Mouse (Mus musculus): ENCODE data around the gene Dnmbp.

Dnmbp gene

DNA sequence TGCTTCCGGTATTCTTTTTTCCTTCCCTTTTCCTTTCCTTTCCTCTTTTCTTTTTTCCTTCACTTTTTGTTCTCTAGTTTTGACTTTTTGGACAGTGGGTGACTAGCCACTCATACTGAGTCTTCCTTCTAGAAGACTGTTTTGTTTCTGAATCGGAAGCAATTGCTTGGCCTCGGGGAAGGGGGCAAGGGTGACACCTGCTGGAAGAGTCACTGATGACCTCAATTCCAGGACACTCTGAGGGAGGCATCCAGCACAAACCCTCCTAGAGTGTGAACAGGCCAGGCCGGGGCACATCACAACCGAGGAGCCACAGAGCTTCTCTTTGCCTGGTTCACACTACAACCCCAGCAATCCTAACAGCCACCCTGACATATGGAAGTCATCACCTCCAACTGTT lies 34.0 kb downstream of the Dnmbp start:
- DNase-seq: no peak

- no peak for DNase-seq
These were observed 34.9 kb downstream of the Dnmbp start for GRCm38 (mm10) chr19:43905136-43905535.

- DNase-seq: no peak
These were observed 35.7 kb downstream of the Dnmbp start for GRCm38 (mm10) chr19:43904327-43904726.

DNA sequence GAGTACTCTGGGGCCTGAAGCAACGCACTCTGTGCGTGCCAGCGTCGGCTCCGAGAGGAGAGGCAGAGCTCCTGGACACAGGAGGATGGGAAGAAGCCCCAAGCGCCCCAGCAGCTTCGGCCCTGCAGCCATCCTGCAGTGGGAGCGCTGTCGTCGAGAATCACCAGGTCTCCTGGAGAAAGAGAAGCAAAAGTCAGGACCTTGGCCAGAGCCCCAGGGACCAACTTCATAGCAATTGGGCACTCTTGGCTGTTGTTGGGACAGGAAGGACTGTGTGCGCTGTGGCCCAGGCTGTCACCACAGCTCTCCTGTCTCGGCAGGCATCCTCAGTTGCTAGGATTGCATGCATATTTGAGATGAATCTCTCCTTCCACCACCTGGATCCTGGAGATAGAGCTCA lies 37.1 kb downstream of the Dnmbp start:
- no peak for DNase-seq

GRCm38 (mm10) chr19:43900690-43901089 lies 39.3 kb downstream of the Dnmbp start:
- no peak for DNase-seq

DNA sequence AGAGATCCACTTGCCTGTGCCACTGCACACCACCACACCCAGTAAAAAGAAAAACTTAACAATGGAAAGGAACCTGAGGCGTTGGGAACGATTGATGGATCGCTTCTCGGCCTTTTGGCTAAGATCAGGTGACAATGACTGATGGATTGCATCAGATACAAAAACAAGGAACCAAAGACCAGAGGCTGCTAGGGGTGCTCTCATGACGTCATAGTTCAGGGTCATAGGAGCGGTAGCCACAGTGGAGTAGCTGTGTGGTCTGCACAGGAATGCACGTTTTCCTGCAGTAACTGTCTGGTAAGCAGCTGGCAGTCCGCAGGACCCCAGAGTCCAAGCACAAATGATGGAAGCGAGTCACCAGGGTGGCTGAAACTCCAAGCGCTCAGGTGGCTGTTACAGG lies 41.4 kb downstream of the Dnmbp start:
- DNase-seq: no peak

DNA sequence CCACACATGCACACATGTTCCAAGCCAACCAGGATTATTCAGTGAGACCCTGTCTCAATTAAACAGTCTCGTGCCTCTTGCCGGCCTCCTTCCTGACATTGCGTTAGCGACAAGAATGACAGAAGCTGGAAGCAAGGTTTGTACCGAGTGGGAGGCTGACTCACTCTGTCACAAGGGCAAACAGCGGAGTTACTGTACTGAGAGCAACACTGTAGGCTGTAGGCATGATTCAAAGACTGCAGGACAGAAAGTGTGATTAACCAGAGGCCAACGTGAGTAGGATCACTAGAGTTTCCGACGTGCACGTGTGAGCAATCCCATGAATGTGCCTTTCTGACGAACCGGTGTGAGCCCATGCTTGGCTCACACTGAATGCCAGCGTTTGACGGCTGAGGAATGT lies 43.5 kb downstream of the Dnmbp start:
- DNase-seq: no peak

GRCm38 (mm10) chr19:43895951-43896350 lies 44.0 kb downstream of the Dnmbp start:
- DNase-seq: no peak

DNA sequence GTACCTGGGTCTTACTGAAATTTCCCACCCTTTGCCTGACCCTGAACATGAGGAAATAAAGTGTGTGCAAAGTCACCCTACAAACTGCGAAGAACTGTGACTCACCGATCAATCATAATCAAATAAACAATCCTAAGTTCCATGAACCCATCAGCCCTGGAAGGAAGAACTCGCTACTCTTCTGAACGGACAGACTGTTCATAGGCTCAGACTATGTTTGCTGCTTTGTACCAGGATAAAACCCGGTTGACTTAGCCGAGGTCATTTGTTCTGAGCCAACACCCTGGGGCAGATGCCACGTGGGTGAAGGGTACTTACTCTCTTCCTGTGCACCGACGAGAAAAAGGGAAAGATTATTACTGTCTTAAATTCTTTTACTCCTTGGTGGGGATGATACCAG lies 45.2 kb downstream of the Dnmbp start:
- DNase-seq: no peak

DNA sequence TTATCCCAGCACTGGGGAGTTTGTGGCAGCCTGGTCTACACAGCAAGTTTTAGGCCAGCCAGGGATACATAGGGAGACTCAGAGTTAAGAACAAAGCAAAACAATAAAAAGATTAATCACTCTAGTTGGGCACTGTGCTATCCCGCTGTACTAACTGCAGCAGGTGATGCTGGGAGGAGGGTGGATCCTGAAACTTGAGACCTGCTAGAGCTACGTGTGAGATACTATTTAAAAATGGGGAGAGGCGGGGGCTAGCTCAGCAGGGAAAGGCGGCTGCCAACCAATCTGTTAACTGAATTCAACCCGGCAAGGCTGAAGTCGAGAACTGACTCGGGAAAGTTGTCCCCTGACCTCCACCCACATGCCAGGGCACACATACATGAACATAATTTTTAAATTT lies 45.9 kb downstream of the Dnmbp start:
- no peak for DNase-seq

DNA sequence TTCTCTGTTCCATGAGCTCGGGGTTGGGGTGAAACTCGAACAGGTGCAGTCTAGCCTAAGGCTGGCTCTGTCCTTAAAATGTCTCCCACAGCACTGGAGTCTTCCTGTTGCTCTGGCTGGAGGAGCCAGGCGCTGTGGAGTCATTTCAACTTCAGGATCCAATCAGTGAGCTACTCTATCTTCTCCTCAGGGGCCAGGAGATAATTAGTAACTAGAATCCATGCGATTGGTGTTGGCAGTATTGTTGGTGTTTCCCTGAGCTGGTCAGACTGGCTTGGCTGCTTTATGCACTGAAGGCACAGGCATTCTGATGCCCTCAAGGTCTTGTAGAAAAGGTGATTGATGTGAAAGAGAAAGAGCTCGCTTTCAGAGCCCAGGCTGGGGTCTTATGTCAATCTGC lies 49.5 kb downstream of the Dnmbp start:
- DNase-seq: no peak

DNA sequence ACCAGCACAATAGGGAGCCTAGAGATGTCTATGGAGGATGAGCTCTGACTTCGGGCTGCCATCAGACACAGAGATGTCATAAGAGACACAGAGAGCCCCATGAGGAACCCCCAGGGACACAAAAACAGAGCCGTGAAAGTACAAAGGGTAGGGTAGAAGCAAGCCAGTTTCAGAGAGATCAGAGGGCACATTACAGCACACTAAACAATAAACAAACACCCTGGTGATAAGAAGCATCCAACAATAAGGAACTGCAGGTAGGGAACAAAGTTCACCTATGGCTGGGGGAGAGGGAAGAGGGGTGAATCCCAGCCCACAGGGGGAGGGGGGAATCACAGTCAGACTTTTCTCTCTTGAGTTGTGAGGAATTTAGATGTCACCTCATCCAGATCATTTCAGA lies 52.3 kb downstream of the Dnmbp start:
- no peak for DNase-seq

DNA sequence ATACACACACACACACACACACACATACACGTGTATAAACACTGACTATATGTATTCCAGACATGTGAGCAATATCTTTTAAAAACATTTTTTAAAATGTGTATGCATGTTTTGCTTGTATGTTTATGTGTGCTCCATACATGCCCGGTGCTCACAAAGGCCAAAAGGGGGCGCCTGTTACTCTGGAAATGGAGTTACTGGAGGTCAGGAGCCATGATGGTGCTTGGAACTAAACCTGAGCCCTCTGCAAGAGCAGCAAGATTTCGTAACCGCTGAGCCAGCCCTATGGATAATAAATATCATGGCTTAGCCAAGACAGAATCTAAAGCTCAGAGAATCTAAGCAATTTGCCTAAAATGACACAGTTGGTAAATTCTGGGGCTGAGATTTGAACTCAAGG lies 52.7 kb downstream of the Dnmbp start:
- DNase-seq: no peak

- DNase-seq: no peak
These were observed 53.5 kb downstream of the Dnmbp start for GRCm38 (mm10) chr19:43886371-43887099.

GRCm38 (mm10) chr19:43884668-43885498 lies 55.1 kb downstream of the Dnmbp start:
- no peak for DNase-seq

DNA sequence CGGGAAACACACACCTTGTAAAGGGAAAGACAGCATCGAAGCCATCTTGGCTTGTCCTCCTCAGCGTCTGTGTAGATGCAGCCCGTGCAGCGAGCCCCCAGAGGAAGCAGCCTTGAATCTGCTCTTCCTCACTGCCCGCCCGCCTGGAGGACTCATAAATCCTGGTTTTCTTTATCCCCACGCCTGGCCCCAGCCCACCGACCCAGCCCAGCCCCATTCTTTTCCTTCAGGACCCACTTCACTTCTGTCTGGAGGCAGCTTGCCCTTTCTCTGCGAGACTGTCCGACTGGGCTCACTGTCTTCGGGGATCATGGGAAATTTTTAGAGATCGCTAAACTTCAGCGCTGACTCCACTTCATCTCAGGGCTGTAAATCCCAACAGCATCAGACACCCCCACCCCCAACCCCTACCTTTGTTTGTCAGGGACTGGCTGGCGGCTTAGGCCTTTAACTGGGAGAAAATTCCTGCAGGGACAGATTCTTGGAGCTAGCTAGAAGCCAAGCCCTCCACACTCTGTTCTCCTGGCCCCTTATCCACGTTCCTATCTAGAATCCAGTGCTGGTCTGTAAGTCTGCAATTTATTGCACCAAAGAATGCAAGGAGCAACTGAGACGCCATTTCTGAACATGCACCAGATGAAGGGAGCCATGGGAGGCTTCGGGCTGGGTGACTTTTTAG lies 57.0 kb downstream of the Dnmbp start:
- DNase-seq: no peak

GRCm38 (mm10) chr19:43881615-43882014 lies 58.4 kb downstream of the Dnmbp start:
- no peak for DNase-seq

GRCm38 (mm10) chr19:43880420-43880819 lies 59.6 kb downstream of the Dnmbp start:
- DNase-seq: no peak

DNA sequence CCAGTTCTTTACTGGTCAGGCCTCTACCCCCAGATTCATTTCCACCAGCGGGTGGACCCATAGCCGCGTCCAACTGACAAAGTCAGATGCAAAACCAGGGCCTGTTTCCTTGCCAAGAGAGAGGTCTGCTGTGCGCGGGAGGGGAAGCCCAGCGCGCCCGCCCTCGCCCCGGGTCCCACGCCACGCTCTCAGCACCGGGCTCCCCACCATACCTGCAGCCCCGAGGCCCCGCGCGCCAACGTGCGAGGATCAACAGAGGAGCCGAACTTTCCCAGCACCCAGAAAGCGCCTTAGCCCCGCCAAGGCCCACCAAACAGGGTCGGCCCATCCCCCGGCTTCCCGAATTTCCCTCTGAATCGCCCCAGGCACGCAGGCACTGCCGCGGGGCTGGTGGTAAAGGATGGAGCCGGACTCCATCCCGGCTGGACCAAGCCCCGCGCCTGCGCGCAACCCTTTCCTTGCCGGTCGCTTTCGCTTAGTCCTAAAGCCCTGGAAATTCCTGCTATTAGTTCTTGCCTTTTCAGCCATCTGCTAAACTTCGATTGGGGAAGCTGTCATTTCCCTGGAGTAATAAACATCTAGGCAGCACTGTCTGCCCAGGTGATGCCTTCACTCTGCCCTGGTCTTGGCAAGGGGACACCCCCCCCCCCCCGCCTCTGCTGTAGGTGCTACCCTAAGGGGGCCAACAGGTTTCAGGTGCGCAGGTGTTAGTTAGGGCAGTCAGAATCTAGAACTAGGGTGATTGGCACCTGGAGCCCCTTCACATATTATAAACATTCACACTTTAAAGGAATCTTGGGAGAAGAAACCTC lies 60.4 kb downstream of the Dnmbp start:
- no peak for DNase-seq

DNA sequence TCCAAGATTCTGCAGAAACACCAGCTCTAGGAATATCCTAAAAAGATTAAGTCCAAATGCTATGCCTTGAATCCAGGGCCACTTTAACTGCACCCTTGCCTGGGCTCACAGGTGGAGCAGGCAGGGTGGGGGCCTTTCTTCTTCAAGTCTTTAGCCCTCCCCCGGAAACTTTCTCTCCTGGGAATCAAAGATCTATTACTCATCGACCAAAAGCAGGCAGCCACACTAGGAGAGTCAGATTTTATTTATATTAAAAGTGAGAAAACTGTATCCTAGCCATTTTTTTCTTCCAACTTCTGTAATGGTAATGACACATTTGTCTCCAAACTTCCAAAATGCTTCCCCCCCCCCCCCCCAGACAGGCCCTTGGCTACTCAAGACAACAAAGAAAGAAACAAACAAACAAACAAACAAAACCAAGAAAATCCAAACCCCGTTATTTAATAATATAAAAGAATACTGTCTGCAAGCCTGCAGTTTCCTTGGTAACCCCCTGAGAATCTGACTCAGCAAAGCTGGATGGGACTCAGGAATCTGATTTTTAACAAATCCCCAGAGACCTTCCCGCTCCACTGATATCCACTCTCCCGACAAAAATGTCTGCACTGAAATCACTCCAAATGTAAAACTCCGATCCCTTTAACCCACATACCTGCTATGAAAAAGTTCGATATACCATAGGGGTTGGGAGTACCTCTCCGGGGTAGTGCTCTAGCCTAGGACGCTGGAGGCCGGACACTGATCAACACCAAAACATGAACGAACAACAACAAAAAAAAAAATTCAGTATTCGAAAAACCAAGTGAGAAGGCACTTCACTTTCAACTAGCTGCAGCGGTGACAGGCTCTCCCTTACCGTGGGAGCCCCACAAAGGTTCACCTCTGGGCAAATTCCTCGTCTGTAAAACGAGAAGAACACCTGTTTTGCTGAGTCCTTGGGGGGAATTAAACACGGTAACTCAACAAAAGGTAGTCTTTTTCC lies 61.6 kb downstream of the Dnmbp start:
- DNase-seq: no peak

DNA sequence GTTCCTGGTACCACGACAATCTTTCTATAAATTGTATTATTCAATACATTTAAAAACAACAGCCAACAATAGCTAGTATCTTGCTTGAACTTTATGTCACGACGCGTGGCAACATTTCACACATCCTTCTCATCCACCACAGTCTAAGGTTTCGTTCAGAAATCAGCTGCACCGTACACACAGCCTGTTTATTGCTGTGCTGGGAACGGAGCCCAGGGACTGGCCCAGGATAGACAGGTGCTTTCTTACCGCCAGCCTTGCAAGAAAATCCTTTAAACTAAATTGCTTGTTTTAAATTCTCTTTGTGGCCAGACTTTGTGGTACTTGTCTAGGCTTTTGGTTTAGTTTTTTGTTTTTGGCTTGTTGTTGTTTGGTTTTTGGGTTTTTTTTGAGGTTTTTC lies 62.6 kb downstream of the Dnmbp start:
- no peak for DNase-seq

DNA sequence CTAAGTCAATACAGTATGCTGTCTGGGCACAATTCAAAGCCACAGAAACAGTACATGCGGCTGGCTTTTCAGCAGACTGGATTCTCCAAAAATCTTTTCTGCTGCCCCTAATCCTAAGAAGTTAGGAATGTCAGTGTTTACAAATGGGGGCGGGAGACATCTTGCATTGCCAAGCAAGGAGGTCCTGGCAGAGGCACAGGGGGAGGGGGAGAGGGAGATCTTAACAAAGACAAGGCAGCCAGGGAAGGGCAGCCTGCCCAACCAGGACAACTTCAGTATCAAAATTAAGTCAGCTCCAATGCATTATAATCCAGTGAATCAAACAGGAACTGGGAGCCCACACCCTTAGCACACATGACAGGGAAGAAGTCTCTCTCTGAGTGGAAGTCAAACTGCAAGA lies 64.0 kb downstream of the Dnmbp start:
- DNase-seq: no peak

All from thymus, adult 18-20 months (tissue).